Comparison of ENCODE assay signal across 8 mouse cellular contexts in the genomic region with DNA sequence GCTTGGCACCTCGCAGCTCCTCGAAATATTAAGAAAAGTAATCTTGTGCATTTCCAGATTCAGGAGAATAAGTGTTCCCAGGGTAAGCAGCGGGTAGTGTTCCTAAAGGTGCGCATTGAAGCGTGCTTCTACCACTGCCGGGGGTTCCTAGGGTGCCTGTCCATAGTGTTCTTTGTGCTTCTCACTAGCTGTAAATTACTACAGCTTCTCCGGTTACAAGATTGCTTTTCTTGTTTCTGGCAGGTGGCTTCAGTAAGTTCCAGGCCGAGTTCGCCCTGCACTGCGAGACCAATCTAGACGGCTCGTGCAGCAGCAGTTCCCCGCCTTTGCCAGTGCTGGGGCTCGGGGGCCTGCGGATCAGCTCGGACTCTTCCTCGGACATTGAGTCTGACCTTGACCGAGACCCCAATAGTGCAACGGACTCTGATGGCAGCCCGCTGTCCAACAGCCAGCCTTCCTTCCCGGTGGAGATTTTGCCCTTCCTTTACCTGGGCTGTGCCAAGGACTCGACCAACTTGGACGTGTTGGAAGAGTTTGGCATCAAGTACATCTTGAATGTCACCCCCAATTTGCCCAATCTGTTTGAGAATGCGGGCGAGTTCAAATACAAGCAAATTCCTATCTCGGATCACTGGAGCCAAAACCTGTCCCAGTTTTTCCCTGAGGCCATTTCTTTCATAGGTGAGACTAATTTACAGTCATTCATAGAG. TPM values are rescaled to one million over a fixed set of nuclear protein-coding genes. Genes with fewer than 3 reads are reported as not detected.
DNase-seq lines count a peak whose midpoint lies in the region; ATAC-seq and TF ChIP-seq lines count a peak whose summit lies in the region.

No protein-coding gene starts in this region.

- H3K9ac ChIP-seq in heart, adult 2 months (ENCODE audit: low read depth, low read length): peak overlapping the region; percentile 80
- peak overlapping the region; percentile 92 for H3K9ac ChIP-seq in ES-E14 (ENCODE audit: insufficient read depth, low read depth, low read length, poor library complexity, severe bottlenecking)
- H3K9ac ChIP-seq in embryonic facial prominence, embryonic 13.5 days: peak overlapping the region; percentile 93
- H3K9ac ChIP-seq in hindbrain, embryonic 15.5 days: peak overlapping the region; percentile 78
- H3K9ac ChIP-seq in liver, embryonic 14.5 days (replicated peaks): peak overlapping the region; percentile 23
- H3K9ac ChIP-seq in neural tube, embryonic 15.5 days (replicated peaks): peak overlapping the region; percentile 83

- peak overlapping the region; percentile 86 for H3K4me2 ChIP-seq in embryonic facial prominence, embryonic 13.5 days
- H3K4me2 ChIP-seq in hindbrain, embryonic 15.5 days: peak overlapping the region; percentile 86
- peak overlapping the region; percentile 63 for H3K4me2 ChIP-seq in liver, embryonic 14.5 days (ENCODE audit: low read depth)
- peak overlapping the region; percentile 81 for H3K4me2 ChIP-seq in neural tube, embryonic 15.5 days

- H3K27me3 ChIP-seq in heart, adult 2 months (ENCODE audit: control insufficient read depth, insufficient read depth, low read length): no peaks in the 10 kb centered on the region
- H3K27me3 ChIP-seq in embryonic facial prominence, embryonic 13.5 days: no peaks in the 10 kb centered on the region
- H3K27me3 ChIP-seq in hindbrain, embryonic 15.5 days: no peaks in the 10 kb centered on the region
- H3K27me3 ChIP-seq in liver, embryonic 14.5 days (ENCODE audit: control insufficient read depth, insufficient read depth, low read length): peaks cover 41% of the 10 kb centered on the region
- peaks cover 7% of the 10 kb centered on the region; the same call in 1 of the 2 replicates for H3K27me3 ChIP-seq in neural tube, embryonic 15.5 days (replicated peaks)

- TF ChIP-seq EP300 in heart, adult 2 months (IDR thresholded peaks at IDR 0.05; ENCODE audit: insufficient read depth, low read depth, low read length): 0 out of 2 replicates have a peak, but pooled peaks have one; percentile 8
- TF ChIP-seq EP300 in liver, embryonic 14.5 days (IDR thresholded peaks at IDR 0.05; ENCODE audit: low read depth): no peak

- no peak for ATAC-seq in embryonic facial prominence, embryonic 13.5 days (ENCODE audit: insufficient number of reproducible peaks, insufficient read depth, low FRiP score, low TSS enrichment, low read depth)
- ATAC-seq in hindbrain, embryonic 15.5 days (ENCODE audit: low FRiP score, low read depth): no peak
- no peak for ATAC-seq in liver, embryonic 14.5 days (ENCODE audit: insufficient read depth)
- ATAC-seq in neural tube, embryonic 15.5 days (ENCODE audit: low FRiP score): no peak
- ATAC-seq in monocyte, adult 5-6 weeks (replicated peaks; ENCODE audit: insufficient number of reproducible peaks, low FRiP score, low TSS enrichment, poor library complexity, severe bottlenecking): no peak

- no peaks in the 10 kb centered on the region for H3K9me3 ChIP-seq in ES-E14 (ENCODE audit: control insufficient read depth, insufficient read depth, low read depth, low read length)
- H3K9me3 ChIP-seq in embryonic facial prominence, embryonic 13.5 days: no peaks in the 10 kb centered on the region
- H3K9me3 ChIP-seq in hindbrain, embryonic 15.5 days: no peaks in the 10 kb centered on the region
- H3K9me3 ChIP-seq in liver, embryonic 14.5 days (ENCODE audit: control insufficient read depth, low read length): no peaks in the 10 kb centered on the region
- H3K9me3 ChIP-seq in neural tube, embryonic 15.5 days (replicated peaks): no peaks in the 10 kb centered on the region

- peaks cover 9% of the 10 kb centered on the region for H3K4me1 ChIP-seq in heart, adult 2 months (ENCODE audit: control insufficient read depth, insufficient read depth, low read length)
- peaks cover 2 to 13% of the 10 kb centered on the region in 2 experiments; a peak in 3 of 4 replicates for H3K4me1 ChIP-seq in ES-E14 (ENCODE audit: control insufficient read depth in 2 of 2, insufficient read depth in 2 of 2, low read length in 2 of 2, poor library complexity in 1 of 2)
- peaks cover 50% of the 10 kb centered on the region for H3K4me1 ChIP-seq in embryonic facial prominence, embryonic 13.5 days
- peaks cover 55% of the 10 kb centered on the region for H3K4me1 ChIP-seq in hindbrain, embryonic 15.5 days (replicated peaks)
- H3K4me1 ChIP-seq in liver, embryonic 14.5 days (replicated peaks; ENCODE audit: control insufficient read depth in 2 of 2, insufficient read depth in 2 of 2, low read length in 1 of 2): peaks cover 0 to 2% of the 10 kb centered on the region in 2 experiments; a peak in 1 of 4 replicates
- peaks cover 60% of the 10 kb centered on the region for H3K4me1 ChIP-seq in neural tube, embryonic 15.5 days

- peak overlapping the region; percentile 99 for H3K27ac ChIP-seq in heart, adult 2 months
- H3K27ac ChIP-seq in ES-E14 (ENCODE audit: insufficient read depth, low read depth, low read length, poor library complexity, severe bottlenecking): 0 out of 2 replicates have a peak overlapping the region, but pooled peaks have one; percentile 85
- H3K27ac ChIP-seq in embryonic facial prominence, embryonic 13.5 days: peak overlapping the region; percentile 98
- peak overlapping the region; percentile 92 for H3K27ac ChIP-seq in hindbrain, embryonic 15.5 days (replicated peaks)
- no peak overlapping the region for H3K27ac ChIP-seq in liver, embryonic 14.5 days
- peak overlapping the region; percentile 92 for H3K27ac ChIP-seq in neural tube, embryonic 15.5 days (replicated peaks)

- DNase-seq in heart, adult 2 months: peak; percentile 53 to 62
- DNase-seq in heart, postnatal 14 days: no peak
- DNase-seq in ES-E14 (ENCODE audit: low read depth, low spot score): no peak
- no peak for DNase-seq in liver, embryonic 14.5 days (ENCODE audit: low read depth in 3 of 3, low spot score in 3 of 3)

- no peak for TF ChIP-seq POLR2A in heart, adult 2 months (IDR thresholded peaks at IDR 0.05; ENCODE audit: insufficient read depth, low read depth, low read length)

- in situ Hi-C loops in ES-E14 (cut with MboI; ENCODE audit: low sequenced_read_pairs in 2 of 2, unreplicated experiment in 2 of 2): no loop called here

- 7% methylated on average over 26 of the region's 26 CpGs for WGBS in heart, adult 2 months
- WGBS in embryonic facial prominence, embryonic 13.5 days: under 1% methylated on average over 26 of the region's 26 CpGs
- under 1% methylated on average over 26 of the region's 26 CpGs for WGBS in hindbrain, embryonic 15.5 days
- 3% methylated on average over 26 of the region's 26 CpGs for WGBS in liver, embryonic 14.5 days (ENCODE audit: insufficient replicate concordance)
- under 1% methylated on average over 26 of the region's 26 CpGs for WGBS in neural tube, embryonic 15.5 days

- 0 out of 2 replicates have a peak, but pooled peaks cover 1% of the 10 kb centered on the region for H3K79me2 ChIP-seq in heart, adult 2 months (replicated peaks; ENCODE audit: control insufficient read depth, insufficient read depth, low read length)

- H3K4me3 ChIP-seq in heart, adult 2 months: peak overlapping the region; percentile 80
- H3K4me3 ChIP-seq in ES-E14 (ENCODE audit: insufficient read depth in 1 of 2, low read depth in 1 of 2, low read length in 2 of 2, poor library complexity in 1 of 2, severe bottlenecking in 1 of 2): peak overlapping the region; percentile 77 to 81
- H3K4me3 ChIP-seq in embryonic facial prominence, embryonic 13.5 days: peak overlapping the region; percentile 74
- H3K4me3 ChIP-seq in hindbrain, embryonic 15.5 days: peak overlapping the region; percentile 60
- H3K4me3 ChIP-seq in liver, embryonic 14.5 days (ENCODE audit: insufficient read depth in 1 of 2, low read depth in 2 of 2, low read length in 2 of 2): peak overlapping the region; percentile 52 to 56
- H3K4me3 ChIP-seq in neural tube, embryonic 15.5 days (replicated peaks): peak overlapping the region; percentile 79

- intact Hi-C loops in heart, adult 2 months (cut with DNase I): loop anchor here (2.0 to 10.0 kb wide), 4 partner anchors 178 to 890 kb away; no protein-coding TSS in a partner anchor
- intact Hi-C loops in heart, postnatal 14 days (cut with DNase I): loop anchor here (2.0 to 5.0 kb wide), 6 partner anchors 68 to 353 kb away; no protein-coding TSS in a partner anchor

- H3K36me3 ChIP-seq in heart, adult 2 months (ENCODE audit: control insufficient read depth, insufficient read depth, low read length): peaks cover 15% of the 10 kb centered on the region
- H3K36me3 ChIP-seq in ES-E14 (ENCODE audit: control insufficient read depth, insufficient read depth, low read length, poor library complexity, severe bottlenecking): peaks cover 7% of the 10 kb centered on the region
- H3K36me3 ChIP-seq in embryonic facial prominence, embryonic 13.5 days: peaks cover 5% of the 10 kb centered on the region; the same call in 1 of the 2 replicates
- no peaks in the 10 kb centered on the region for H3K36me3 ChIP-seq in hindbrain, embryonic 15.5 days
- no peaks in the 10 kb centered on the region for H3K36me3 ChIP-seq in liver, embryonic 14.5 days (replicated peaks; ENCODE audit: control insufficient read depth, insufficient read depth, low read depth)
- no peaks in the 10 kb centered on the region for H3K36me3 ChIP-seq in neural tube, embryonic 15.5 days

- no peak for TF ChIP-seq CTCF in heart, adult 2 months (IDR thresholded peaks at IDR 0.05)
- no peak for TF ChIP-seq CTCF in liver, embryonic 14.5 days (IDR thresholded peaks at IDR 0.05; ENCODE audit: low read depth)

TF ChIP-seq in ES-E14, 5 proteins besides CTCF, POLR2A, EP300 and RAD21:
- no peak for TF ChIP-seq MAFK (IDR thresholded peaks at IDR 0.05; ENCODE audit: insufficient read depth, low read depth, low read length)
- TF ChIP-seq CHD2 (IDR thresholded peaks at IDR 0.05; ENCODE audit: low read depth, low read length): no peak
- no peak for TF ChIP-seq HCFC1 (IDR thresholded peaks at IDR 0.05; ENCODE audit: borderline replicate concordance, insufficient read depth, low read length)
- TF ChIP-seq ZNF384 (IDR thresholded peaks at IDR 0.05; ENCODE audit: low read depth, low read length): no peak
- TF ChIP-seq ZC3H11A (IDR thresholded peaks at IDR 0.05; ENCODE audit: borderline replicate concordance, low read depth, low read length): no peak

RNA-seq across cellular contexts. Expression of a gene that starts 1.4 kb away (rescaled TPM):
- total RNA-seq in heart, adult 2 months (2021): 10 to 100 TPM; 15.8 to 21.4 TPM
- 24.8 and 25.6 TPM in 2 replicates for polyA plus RNA-seq in heart, adult 2 months (2012; rRNA removed)
- total RNA-seq in heart, postnatal 14 days (2021): 10 to 100 TPM; 20.9 to 26.1 TPM
- total RNA-seq in ES-E14 (2012; rRNA removed): 44.7 and 83.0 TPM in 2 replicates
- 61.9 and 73.3 TPM in 2 replicates for polyA plus RNA-seq in embryonic facial prominence, embryonic 13.5 days (2015; fragmentation: Nextera tagmentation; extraction: Ambion mirVana)
- polyA plus RNA-seq in hindbrain, embryonic 15.5 days (2015; fragmentation: Nextera tagmentation; extraction: Ambion mirVana): 25.4 and 28.9 TPM in 2 replicates
- 6.5 and 8.3 TPM in 2 replicates for polyA plus RNA-seq in liver, embryonic 14.5 days (2012; rRNA removed)
- 9.5 and 10.3 TPM in 2 replicates for polyA plus RNA-seq in liver, embryonic 14.5 days (2014; fragmentation: Nextera tagmentation; extraction: Ambion mirVana)
- 28.2 and 31.5 TPM in 2 replicates for polyA plus RNA-seq in neural tube, embryonic 15.5 days (2015; fragmentation: Nextera tagmentation; extraction: Ambion mirVana)
- 114 to 201 TPM (median 184 TPM) in 3 replicates for total RNA-seq in monocyte, adult 5-6 weeks (2017)

Comparison
In these comparisons a context has a peak if more than half of its experiments do, and no peak if none do; other contexts are left out.
1. DNase-seq: peak in heart, adult 2 months (2 of 2); none in heart, postnatal 14 days (0 of 2), ES-E14 (single experiment) and liver, embryonic 14.5 days (0 of 3).
2. H3K9ac ChIP-seq: peak in every context shown above with its lines; median percentile 93 in embryonic facial prominence, embryonic 13.5 days; 92 in ES-E14; 83 in neural tube, embryonic 15.5 days; 80 in heart, adult 2 months; 78 in hindbrain, embryonic 15.5 days; 23 in liver, embryonic 14.5 days.
3. Peak in every context shown above with its lines, with median percentiles within 50 percentile points of each other: H3K4me3 ChIP-seq and H3K4me2 ChIP-seq.